Mouse (Mus musculus) megakaryocyte, adult 5-6 weeks (primary cell): ENCODE measurements around the gene Plppr2. TPM values are rescaled to one million over a fixed set of nuclear protein-coding genes. Genes with fewer than 3 reads are reported as not detected.
A peak's percentile ranks its signal among the peaks of the same experiment; 100 is the strongest.

Experiments
- ATAC-seq: 2 replicates; pipeline ENCODE4 v1.8.0; 2016; ENCODE audit warnings: mild to moderate bottlenecking, inconsistent platforms; ENCODE audit not compliant: poor library complexity, severe bottlenecking
- total RNA-seq, 2 experiments: library from RNA; stranded (forward) in 1 of 2; stranded (reverse) in 1 of 2; fragments of 153-499, 151-499 nt in 1 of 2; fragments of 221-1000, 200-1000 nt in 1 of 2; gene quantifications; 2 replicates each; pipeline versions ENCODE4 v1.2.3 to v1.2.4; 2015 to 2017

The Plppr2 gene
- total RNA-seq, 2 experiments from 2014 or later = 0.96 TPM; not detected in 1

GRCm38 (mm10) chr9:21932006-21932405 is 4.8 kb upstream of the Plppr2 start:
- ATAC-seq = no peak

DNA sequence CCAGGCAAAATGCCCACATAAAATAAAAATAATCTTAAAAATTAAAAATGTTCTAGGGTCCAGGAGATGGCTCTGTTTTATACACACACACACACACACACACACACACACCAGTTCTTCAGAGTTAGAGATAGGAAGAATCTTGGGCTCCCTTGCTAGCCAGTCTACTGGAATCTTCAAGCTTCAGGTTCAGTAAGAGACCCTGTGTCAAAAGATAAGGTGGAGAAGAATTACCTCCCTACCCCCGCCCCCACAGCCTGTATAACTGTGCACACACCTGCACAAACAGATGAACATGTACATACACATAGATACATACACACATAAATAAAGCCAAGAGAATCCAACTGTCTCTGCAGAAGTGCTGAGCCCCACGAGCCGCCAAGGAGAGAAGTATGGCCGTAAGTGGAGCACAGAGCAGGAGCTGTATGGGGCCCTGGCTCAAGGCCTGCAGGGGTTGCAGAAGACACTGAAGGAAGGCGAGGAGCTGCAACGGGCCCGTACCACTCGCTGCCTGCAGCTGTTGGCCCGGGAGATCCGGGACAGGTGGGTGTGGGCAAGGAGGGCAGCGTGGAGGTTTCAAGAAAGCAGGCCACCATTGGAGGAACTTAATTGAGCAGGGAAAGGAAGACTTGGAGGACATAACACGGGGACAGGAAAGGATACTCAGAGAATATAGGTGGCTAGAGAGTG is 4.2 kb upstream of the Plppr2 start:
- ATAC-seq = no peak

GRCm38 (mm10) chr9:21934021-21934420 is 2.8 kb upstream of the Plppr2 start:
- no peak for ATAC-seq

DNA sequence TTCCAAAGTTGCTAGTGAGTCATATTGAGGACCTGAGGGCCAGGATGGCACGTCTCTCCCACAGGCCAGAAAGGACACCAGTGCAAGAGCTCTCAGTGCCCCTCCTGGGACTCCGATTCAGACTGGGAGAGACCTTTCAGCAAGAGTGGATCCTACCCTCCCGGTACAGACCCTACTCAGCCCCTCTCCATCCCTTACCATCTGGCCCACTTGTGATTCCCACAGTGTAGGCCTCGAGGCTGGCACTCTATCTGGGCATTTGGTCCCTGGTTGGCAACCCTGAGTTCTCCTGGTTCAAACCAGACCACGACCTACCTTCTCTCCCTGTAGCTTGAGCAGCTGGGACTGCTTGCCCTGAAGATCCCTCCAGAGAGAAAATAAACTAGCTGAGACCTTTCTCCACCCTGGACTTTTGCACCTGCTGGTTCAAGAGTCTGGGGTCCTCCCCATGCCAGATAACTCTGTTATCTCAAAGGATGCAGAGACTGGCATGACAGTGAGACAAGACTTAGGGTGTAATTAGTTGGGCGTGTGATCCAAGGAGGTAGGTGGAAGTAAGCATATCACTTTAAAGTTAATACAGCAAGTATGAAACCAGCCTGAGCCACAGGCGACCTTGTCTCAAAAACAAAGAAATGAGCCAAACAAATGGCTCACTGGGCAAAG is 1.2 kb upstream of the Plppr2 start:
- no peak for ATAC-seq

GRCm38 (mm10) chr9:21937711-21938175 is 910 bp downstream of the Plppr2 start:
- ATAC-seq = no peak

DNA sequence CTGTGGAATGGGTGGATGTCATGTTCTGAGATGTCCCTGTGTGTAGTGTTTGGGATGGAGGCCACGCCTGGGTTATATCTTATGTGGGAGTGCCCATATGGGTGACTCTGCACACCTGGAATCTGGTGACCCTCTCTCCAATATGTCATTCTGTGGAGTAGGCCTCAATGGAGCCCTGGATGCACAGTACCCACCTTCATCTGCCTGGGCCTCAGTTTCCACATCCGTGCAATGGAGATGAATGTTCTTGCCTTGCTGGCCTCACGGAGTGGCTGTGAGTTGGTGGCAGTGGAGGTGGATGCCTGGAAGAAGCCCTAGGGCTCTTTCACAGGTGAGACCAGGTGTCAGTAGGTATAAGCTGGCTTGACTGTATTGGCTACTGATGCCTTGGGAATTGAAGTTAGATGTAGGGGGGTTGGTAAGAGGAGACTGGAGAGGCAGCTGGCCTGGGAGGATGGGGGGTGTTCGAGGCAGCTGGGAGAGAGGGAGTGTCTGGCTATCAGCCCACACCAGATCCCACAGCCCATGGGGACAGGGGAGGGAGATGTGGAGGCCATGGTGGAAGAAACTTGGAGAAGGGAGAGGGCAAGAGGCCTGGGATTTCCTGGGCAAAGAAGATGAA is 1.5 kb downstream of the Plppr2 start:
- ATAC-seq = no peak

GRCm38 (mm10) chr9:21943046-21943445 is 6.2 kb downstream of the Plppr2 start:
- no peak for ATAC-seq

- ATAC-seq = no peak
Observed at GRCm38 (mm10) chr9:21943638-21944037, 6.8 kb downstream of the Plppr2 start.

DNA sequence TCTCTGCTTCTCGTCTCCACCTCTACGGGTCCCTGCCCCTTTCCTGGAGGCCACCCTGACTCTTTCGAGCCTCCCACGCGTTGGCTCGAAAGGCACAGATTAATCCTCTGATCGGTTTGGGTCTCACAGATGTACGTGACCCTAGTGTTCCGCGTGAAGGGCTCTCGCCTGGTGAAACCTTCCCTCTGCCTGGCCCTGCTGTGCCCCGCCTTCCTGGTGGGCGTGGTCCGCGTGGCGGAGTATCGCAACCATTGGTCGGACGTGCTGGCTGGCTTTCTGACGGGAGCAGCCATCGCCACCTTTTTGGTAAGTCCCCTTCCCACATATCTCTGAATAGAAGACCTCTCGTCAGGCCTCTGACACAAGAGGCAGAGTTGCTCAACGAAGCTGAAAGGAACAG is 7.4 kb downstream of the Plppr2 start:
- ATAC-seq = no peak

DNA sequence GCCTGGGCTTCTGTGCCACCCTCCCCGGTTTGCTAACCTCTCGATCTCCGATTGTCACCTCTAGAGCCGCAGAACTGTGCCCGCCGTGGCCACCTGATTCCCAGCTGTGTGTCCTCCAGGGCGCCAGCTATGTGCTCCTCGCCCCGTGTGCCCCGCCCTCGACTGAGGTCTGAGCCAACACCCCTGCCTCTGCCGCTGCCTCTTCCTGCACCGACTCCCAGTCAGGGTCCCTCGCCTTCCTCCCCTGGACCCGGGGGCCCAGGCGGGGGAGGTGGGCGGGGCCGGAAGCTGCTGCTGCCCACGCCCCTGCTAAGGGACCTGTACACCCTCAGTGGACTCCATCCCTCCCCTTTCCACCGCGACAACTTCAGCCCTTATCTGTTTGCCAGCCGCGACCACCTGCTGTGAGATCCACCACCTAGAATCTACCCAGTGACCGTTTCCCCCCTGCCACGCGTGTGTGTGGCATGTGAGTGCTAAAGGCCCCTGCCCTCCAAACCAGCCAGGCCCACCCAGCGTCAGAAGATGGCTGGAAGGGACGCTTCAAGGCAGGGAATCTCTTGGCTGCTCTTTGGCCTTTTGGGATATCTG is 10.8 kb downstream of the Plppr2 start:
- ATAC-seq = 0 out of 2 replicates have a peak, but pooled peaks have one; percentile 10

- no peak for ATAC-seq
Observed at GRCm38 (mm10) chr9:21948146-21948545, 11.3 kb downstream of the Plppr2 start.

DNA sequence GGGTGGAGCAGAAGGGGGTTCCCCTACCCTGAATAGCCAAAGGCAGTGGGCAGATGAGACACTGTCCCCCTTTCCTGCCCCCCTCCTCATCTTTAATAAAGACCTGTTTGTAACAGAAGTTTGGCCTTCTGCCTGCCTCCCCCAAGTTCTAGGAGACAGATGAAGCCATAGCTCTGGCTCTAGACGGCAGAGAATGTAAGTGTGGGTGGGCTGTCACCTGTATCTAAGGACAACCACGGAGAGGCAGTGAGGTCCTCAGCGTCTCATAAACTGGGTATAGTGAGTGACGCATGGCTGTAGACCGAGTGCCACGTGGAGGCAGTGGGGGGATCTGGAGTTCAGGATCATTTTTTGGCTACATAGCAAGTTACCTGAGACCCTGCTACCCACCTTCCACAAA is 12.0 kb downstream of the Plppr2 start:
- ATAC-seq = no peak

- peak; percentile 73 for ATAC-seq
Observed at GRCm38 (mm10) chr9:21950322-21950721, 13.5 kb downstream of the Plppr2 start.

- no peak for ATAC-seq
Observed at GRCm38 (mm10) chr9:21951977-21952376, 15.1 kb downstream of the Plppr2 start.

GRCm38 (mm10) chr9:21953600-21953999 is 16.8 kb downstream of the Plppr2 start:
- no peak for ATAC-seq

- no peak for ATAC-seq
Observed at GRCm38 (mm10) chr9:21954635-21955034, 17.8 kb downstream of the Plppr2 start.

GRCm38 (mm10) chr9:21955225-21955569 is 18.4 kb downstream of the Plppr2 start:
- ATAC-seq = peak; percentile 45

- peak; percentile 93 for ATAC-seq
Observed at GRCm38 (mm10) chr9:21955570-21956281, 18.9 kb downstream of the Plppr2 start, which contains the start of gene Swsap1. Gene Swsap1, plus strand, starts transcription at chr9:21955755.

DNA sequence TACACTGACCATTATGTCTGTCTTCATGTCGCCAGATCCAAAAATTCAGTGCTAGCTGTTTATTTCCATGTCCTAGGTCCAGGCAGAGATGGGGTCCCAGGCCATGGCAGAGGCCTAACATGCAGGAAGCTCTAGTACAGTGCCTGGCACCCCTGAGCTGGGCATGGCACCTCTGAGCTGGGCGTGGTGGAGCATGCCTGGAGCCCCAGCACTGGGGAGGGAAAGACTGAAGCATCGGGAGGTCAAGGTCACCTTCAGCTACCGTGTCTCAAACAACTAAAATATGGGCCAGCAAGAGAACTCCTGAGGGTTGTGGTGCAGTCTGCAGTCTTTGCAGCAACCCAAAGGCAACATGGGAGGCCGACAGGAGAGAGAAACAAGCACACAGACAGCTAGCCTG is 21.5 kb downstream of the Plppr2 start:
- no peak for ATAC-seq

DNA sequence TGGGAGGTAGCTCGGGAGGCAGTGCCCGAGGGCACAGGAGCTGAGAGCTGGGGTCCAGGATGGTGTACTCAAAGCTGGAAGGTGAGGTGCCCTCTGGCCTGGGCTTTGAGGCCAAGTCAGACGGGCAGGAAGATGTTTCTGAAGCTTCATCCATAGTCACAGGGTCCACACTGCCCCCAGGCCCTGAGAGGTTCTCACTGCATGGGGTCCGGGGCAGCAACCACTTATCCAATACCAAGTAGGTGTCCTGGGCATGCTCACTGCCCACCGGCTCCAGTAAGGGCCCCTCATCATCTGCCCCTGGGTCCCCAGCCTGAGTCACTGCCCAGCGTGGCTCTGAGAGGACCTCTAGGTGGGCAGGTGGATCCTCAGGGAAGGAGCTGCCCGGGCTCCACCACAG is 22.4 kb downstream of the Plppr2 start:
- ATAC-seq = no peak

DNA sequence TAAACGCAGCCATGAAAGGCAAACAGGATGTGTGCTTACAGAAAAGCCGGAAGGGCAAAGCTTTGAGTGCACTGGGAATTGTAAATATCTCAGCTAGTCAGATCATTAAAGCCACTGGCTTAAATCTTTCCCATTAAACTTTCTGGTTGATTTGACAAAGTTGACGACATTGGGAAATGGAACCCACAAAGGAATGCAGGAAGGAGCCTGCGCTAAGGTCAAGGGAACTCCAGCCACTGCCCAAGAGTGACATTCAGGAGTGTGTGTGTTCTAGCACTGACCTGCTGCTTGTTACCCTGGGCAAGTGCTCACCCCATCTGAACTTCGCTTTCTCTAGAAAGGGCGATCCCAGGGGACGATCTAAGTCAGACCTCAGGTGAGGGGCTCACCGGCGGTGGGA is 23.3 kb downstream of the Plppr2 start:
- no peak for ATAC-seq
